Mouse (Mus musculus): ENCODE measurements around the gene Fnbp1.

DNA sequence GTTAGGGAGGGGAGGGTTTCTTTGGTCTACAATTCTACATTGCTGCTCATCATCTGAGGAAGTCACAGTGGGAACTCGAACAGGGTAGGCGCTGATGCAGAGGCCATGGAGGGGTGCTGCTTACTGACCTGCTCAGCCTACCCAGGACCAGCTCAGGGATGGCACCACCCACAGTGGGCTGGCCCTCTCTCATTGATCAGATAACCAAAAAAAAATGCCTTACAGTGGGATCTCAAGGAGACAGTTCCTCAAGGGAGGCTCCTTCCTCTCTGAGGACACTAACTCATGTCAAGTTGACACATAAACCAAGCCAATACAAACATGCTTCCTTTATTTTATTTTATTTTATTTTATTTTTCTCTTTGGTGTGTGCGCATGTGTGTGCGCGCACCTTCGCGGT is 72.3 kb downstream of the Fnbp1 start:
- TF ChIP-seq TAL1 (IDR thresholded peaks at IDR 0.05; ENCODE audit: low read length) = no peak
- no peak for TF ChIP-seq GATA1 (IDR thresholded peaks at IDR 0.05; ENCODE audit: low read length)

Measured in erythroblast, embryonic 14.5 days (primary cell).